Mouse (Mus musculus): ENCODE results near the gene Ski.
A peak's percentile ranks its signal among the peaks of the same experiment; 100 is the strongest.

Ski gene

DNA sequence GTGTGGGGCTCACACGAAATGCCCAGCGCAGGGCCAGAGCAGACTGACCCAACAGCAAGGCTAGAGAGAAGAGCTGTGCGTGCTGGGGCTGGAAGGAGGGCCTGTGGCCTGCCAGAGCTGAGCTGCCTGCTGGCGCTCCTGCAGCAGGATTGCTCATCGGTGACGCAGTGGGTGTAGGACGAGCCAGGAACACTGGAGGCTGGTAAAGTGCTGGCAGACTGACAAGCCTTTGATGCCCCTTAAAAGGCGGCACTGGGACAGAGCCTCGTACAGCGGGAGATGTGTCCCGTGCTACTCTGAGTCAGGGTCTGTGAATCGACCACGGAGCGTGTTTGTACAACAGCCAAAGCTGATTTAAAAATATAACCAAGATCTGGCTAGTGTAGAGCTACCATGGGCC is 92.4 kb downstream of the Ski start:
- no peak for DNase-seq (ENCODE audit: low spot score in 2 of 2)

DNA sequence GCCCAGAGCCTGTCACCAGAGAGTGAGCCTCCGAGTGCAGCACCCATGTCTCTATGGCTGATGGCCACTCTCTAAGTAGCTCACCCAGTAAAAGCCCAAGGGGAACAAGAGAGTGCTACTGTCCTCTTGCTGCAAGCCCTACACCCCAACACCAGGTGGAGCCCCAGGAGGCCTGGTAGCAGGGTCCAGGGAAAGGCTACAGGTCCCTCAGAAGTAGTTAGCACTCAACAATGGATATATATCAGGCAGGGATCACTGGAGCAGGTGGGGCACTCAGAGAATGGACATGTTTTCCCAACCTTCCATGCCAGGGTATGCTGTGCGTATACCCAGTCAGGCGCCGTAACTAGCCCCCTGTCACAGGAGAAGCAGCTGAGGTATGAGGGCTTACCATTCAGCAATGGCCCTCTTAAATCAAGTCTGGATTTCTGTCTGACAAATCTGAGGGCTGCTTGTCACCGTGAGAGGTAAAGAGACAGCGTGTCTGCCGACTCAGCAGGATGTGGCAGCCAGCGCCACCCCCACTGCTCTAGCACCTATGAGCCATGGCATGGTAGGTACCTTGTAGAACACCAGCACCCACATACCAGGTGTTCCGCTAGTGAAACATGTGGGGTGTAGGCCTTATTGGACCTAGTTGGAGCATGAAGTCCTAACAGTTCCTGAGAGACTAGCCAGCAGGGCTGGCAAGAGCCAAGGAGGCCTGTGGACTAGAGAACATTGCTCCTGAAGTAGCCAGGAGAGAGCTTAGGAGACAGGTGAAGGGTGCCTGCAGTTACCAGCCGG is 93.1 kb downstream of the Ski start:
- DNase-seq (ENCODE audit: low spot score in 2 of 2) = peak; percentile 56 to 59

DNA sequence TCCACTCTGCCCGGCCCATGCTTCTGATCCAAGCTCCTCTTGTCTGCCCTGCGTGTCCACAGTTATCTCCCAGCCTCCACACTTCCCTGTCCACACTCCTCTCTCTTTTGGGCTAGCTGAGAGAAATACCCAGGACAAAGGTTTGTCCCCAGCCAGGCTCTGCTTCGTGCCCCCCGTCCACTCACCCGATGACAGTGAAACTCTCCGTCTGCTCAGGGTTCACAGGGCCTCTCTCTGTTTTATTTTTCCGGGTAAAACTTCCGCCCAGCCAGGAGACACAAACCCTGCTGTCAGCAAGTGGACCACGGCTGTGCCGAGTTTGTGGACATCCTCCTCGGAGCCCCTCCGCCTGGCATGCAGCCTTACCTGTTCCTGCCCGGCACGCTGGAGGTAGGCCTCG is 94.0 kb downstream of the Ski start:
- no peak for DNase-seq (ENCODE audit: low spot score in 2 of 2)

DNA sequence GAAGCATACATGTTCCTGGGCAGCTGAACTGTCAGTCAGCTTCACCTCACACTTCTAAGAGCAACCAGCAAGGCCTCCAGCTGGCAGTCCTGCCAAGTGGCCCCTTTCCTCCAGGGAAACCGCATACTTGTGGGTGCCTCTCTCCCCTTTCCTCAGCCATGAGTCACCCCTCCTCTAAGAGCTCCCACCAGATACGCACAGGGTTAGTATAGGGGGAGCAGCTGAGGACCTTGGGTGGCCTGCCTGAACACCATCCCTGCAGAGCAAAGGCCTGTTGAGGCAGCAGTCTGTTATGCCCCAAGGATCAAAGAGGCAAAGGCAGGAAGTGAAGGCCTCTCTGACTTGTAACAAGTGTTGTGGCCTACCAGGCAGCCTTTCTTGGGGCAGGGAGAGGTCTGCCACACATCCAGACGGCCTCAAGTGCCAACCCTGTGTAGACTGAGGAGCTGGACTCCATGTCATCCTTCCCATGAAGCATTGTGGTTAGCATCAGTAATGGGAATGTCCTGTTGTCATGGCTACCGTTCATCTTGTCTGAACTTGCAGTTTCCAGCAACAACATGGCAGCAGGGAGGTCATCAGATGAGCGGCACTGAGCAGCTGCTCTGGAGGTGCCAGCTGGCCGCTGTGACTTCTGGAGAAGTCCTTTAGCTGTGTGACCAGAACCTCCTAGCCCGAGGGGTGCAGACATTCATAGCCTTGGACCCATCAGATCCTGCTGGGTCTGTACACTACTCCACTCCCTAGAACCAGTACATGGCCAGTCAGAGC is 95.6 kb downstream of the Ski start:
- peak in 1 of 2 experiments; percentile 20 for DNase-seq (ENCODE audit: low spot score in 2 of 2)

DNA sequence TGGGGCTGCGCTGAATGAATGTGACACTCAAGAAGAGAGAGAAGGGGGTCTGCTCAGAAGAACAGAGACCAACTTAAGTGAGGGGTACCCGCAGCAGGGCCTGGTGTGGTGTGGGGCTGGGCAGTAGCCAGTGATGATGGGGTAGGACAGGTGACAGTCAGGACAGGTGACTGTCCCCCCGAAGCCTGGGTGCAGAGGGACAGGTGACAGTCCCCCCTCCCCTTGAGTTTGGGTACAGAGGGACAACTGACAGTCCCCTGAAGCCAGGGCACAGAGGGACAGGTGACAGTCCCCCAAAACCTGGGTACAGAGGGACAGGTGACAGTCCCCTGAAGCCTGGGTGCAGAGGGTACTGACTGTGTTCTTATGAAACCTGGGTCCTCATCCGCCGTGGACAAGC is 96.2 kb downstream of the Ski start:
- DNase-seq (ENCODE audit: low spot score in 2 of 2) = no peak

DNA sequence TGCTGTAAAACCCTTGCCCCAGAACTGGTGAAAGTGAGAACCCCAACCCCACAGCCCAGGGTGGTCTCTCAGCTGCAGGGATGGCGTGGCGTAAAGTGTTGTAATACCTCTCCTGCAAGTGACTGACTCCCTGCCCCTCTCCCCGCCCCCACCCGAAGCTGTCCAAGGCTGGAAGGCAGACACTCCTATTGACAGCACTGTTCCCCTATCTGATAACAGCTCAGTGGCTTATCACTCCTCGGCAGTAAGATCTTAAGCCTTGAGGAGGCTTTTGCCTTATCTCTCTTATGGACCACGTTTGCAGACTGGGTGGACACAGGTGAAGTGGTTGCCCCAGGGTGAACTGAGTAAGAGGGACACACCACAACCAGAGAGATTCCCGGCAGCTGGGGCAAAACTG is 97.1 kb downstream of the Ski start:
- no peak for DNase-seq (ENCODE audit: low spot score in 2 of 2)

DNA sequence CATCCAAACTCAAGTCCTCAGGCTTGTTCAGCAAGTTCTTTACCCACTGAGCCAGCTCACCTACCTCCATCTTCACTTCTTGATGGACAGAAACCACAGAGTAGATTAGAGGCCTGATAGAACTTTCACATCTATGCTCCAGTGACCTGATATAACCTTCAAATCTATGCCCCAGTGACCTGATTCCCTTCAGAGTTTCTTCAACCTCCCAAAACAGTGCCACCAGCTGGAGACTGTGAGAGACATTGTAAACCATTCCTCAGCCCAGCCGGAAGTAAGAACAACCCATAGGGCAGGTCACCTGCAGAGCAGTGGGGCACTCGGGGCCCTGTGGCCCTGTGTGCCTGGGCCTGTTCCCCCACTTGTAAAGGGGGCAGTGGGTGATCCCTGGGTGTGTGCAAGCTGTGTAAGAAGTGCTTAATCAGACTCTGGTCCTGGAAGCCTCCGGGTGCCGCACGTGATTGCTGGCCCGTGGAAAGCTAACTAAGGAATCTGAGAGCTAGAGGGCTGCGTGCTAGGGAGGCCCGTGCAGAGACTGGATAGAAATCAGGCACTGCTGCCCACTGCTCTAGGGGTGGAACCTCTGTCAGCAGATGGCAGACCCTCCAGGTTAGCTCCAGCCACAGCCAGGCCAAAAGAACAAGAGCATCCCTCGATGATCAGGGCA is 98.4 kb downstream of the Ski start:
- DNase-seq (ENCODE audit: low spot score in 2 of 2) = no peak

DNA sequence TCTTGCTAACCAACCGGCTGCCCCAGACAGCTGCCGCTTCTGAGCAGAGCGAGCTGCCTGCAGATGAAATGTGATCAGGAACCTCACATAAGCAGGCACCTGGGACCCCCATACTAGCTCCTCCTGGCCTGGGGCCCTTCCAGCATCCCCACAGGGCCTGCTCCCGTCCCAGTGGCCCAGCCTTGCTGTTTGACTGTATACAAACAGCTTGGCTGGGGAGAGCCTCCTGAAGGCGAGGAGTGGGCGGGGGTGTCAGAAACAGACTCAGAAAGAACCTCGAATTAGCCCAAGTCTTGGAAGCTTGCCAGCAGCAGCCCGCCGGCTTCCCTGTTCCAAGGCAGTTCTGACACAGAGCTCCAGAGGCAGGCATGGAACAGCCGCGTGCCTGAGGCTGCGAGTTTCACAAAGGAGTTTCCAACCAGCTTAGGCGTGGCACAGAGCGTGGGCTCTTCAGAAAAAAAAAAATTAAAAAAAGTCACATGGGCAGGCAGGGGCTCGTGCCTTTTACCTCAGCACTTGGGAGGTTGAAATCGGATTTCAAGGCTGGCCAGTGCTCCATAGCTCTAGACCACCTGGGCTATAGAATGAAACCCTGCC is 99.8 kb downstream of the Ski start:
- no peak for DNase-seq (ENCODE audit: low spot score in 2 of 2)

DNA sequence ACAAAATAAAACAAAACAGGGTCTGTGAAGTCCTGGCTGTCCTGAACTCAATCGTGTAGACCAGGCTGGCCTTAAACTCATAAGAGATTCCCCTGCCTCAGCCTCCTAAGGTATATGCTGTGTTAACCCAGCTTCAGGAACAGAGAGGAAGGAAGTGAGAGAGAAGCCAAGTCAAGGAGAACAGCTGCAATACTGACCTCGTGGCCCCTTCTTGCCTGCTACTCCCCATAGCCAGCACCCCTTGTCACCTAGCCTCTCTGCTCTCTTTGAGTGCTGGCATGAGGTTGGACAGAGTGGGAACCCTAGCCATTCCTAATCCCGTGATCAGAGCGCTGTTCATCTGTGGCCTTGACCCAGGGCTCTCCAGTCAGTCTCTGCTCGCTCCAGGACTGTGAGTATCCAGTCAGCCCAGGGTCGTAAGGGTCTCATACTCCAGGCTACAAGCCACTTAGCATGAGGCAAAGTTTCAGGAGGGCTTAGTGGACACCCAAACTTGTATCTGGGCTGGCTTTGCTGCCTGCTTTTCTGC is 100.4 kb downstream of the Ski start:
- DNase-seq (ENCODE audit: low spot score in 2 of 2) = no peak

DNA sequence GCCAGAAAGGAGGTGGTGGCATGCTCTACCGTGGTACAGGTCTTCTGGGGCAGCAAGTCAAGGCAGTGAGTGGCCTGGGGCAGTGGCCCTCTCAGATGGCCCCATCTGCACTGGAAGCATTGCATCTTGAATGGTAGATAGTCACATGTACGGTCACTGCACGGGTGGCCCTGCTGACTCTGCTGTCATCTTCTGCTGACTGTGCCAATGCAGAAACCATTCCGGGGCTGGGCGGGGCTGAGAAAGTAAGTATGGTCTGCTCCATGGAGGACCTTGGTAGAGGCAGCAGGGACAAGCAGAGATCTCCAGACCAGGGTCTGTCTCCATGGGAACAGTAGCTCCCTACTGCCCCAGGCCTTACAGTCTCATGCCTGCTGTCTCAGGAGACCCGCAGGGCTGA is 101.2 kb downstream of the Ski start:
- no peak for DNase-seq (ENCODE audit: low spot score in 2 of 2)

DNA sequence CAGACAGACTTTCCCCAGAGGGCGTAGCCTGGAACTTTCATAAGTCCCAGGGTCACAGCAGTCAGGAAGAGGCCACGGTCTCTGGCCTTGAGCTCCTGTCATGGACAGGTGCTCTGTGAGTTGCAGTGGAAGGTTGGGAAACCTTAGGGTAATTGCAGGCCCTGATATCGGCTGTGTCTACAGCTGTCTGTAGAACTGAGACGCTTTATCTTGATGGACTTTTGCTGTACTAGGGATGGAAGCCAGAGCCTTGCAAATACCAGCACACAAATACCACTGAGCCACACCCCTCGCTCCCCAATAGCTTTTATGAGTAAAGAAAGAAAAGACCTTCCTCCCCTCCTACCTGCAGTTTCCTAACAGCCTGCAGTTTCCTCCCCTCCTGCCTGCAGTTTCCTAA is 101.8 kb downstream of the Ski start:
- DNase-seq (ENCODE audit: low spot score in 2 of 2) = no peak

DNA sequence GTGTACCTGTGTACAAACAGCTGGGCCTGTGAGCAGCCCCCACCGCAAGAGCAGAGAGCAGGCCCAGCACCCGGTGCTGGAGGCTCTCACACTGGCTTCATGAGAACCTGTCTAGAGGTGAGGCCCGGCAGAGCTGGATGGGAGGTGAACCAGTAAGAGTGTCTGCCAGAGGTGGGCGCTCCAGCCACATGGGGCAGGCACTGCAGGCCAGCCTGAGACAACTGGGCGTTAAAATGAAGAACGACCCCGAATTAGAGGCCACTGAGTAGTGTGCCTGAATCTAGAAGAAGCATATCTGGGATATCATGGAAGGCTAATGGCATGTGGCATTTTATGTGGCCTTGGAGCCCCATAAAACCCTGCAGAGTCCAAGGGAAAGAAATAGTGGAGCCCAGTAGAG is 102.4 kb downstream of the Ski start:
- no peak for DNase-seq (ENCODE audit: low spot score in 2 of 2)

DNA sequence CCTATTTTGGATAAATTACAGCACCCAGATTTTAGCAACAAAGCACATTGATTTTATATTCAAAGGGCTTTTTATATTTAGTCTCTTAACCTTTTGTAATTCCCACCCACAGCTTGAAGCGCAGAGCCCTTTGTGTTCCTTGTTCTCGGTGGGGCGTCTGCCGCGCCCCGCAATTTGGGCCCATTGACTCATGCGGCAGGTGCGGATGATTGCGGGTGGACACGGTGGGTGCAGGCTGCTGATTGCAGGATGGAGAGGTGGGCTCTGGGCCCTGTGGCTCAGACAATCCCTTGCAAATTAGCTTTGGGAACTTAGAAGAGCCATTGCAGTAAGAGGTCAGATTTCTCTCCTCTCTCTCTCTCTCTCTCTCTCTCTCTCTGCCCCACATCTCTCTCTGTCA is 104.1 kb downstream of the Ski start:
- DNase-seq (ENCODE audit: low spot score in 2 of 2) = no peak

DNA sequence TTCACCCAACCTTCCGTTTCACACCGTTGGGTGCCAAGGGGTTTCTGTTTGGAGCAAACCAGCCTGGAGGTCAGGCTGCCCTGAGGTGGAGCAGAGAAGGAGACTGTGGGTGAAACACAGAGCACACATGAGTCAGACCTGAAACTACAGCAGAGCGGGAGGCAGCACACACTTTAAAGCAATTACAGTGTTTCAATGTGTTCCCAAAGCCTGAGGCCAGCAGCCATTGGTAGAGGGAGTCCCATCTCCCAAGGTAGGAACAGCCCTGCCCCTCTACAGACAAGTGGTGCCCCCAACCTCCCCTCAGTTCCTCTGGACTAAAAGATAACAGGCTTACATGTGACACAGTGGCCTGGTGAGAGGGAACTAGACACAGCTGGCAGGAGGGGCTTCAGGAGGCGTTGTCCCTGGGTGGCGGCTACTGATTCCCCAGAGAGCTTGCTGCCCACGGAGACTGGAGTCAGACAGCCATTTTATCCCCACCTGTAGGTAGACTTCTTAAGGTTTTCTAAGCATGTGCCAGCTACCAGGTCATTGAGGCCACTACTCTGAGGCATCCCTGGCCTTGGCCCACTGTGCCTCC is 104.9 kb downstream of the Ski start:
- peak in 1 of 2 experiments; percentile 31 for DNase-seq (ENCODE audit: low spot score in 2 of 2)

DNA sequence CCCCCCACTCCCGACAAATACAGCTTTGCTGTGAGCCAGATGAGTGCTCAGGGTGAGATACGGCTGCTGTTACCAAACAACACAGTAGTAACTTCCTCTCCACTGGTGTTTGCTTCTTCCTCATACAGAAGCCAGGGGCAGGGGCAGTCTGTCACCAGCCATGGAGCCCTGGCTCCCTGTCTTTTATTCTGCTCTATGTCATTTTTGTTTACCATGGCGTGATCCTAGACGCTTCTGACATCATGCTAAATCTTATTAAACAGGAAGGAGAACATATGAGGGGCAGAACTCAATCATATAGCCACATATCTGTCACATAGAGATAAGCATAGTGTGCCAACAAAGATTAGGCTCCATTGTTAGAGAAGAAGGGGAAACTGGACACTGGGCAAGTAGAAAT is 105.8 kb downstream of the Ski start:
- DNase-seq (ENCODE audit: low spot score in 2 of 2) = no peak

DNA sequence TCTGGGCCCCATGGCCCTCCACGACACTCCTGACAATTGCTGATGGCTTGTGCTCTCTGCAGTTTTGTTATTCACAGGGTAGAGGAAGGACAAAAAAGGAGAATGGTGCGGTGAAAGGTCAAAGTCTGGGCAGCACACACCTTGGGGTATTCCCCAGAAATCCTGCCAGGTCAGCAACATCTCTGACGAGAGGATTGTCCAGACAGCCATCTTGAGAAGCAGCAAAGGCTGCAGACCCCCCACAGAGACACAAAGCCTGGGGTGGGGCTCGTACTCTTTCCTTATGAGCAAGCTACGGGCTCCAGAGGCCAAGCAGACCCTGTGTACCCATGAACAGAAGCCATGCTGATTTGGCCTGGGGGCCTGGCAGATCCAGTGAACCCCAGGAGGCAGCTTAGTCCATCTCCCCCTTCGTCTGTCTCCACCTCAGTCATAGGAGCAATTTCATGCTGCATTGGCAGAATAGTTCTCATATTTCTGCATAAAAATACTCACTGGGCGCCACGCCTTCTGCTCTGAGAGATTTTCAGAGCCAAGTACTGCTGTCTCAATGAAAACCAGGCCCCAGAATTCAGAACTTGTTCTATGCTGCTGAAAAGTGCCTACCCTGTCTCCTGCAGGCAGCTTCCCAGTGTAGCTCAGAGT is 108.5 kb downstream of the Ski start:
- DNase-seq (ENCODE audit: low spot score in 2 of 2) = no peak

DNA sequence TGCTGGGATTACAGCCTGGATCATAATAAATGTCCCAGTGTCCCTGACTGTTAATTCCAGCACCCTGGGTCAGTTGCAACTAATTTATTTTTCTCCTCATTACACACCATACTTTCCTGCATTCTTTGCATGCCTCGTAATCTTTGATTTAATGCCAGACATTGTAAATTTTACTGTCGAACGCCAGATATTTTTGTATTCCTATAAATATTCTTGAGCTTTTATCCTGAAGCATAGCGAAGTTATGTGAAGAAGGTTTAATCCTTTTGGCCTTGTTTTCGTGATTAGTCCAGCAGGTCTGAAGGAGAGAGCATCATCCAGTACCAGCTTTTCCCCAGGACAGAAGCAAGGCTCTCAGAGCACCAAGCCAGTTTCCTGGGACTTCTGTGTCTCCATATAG is 112.9 kb downstream of the Ski start:
- no peak for DNase-seq (ENCODE audit: low spot score in 2 of 2)

DNA sequence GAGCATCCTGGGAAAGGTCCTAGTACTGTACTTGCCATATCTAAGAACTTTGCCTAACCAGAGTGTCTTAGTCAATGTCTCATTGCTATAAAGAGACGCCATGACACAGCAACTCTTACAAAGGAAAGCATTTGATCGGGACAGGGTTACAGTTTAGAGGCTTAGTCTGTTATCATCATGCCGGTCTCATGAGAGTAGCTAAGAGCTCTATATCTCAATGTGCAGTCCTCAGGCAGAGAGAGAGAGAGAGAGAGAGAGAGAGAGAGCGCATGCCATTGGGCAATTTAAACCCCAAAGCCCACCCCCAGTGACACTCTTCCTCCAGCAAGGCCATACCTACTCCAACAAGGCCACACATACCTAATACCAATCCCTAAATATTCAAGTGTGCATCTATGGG is 114.5 kb downstream of the Ski start:
- no peak for DNase-seq (ENCODE audit: low spot score in 2 of 2)

Data from spleen, postnatal 36 days (tissue).